Mouse (Mus musculus) stomach, embryonic 14.5 days (tissue): Measurements from ENCODE around the gene AC124108.1. TPM values are rescaled to one million over a fixed set of nuclear protein-coding genes. Genes with fewer than 3 reads are reported as not detected.

Experiments used
- ATAC-seq: fragments of 200-750 bp; cut with Nextera tagmentation; 2 replicates; pipeline ENCODE4 v1.8.0; 2017; ENCODE audit warnings: low read depth, moderate TSS enrichment; ENCODE audit not compliant: insufficient number of reproducible peaks, insufficient read depth, low FRiP score
- H3K27ac ChIP-seq: fragments of 300-500 bp; sonication (generic); 2 replicates; pipeline ENCODE4 v1.5.1; 2014; ENCODE audit warnings: mild to moderate bottlenecking, low read length, moderate library complexity, mixed read lengths
- H3K27me3 ChIP-seq: fragments of 300-500 bp; sonication (generic); 2 replicates; pipeline ENCODE4 v1.6.1; 2014; ENCODE audit warnings: low read length, control low read depth, mixed read lengths; ENCODE audit not compliant: control insufficient read depth, insufficient read depth
- H3K36me3 ChIP-seq: fragments of 300-500 bp; sonication (generic); 2 replicates; pipeline ENCODE4 v1.6.1; 2014; ENCODE audit warnings: mild to moderate bottlenecking, control low read depth, low read length, moderate library complexity, mixed read lengths; ENCODE audit not compliant: control insufficient read depth, insufficient read depth
- H3K4me1 ChIP-seq: fragments of 300-500 bp; sonication (generic); 2 replicates; pipeline ENCODE4 v1.6.1; 2014; ENCODE audit warnings: low read length, control low read depth, mixed read lengths; ENCODE audit not compliant: control insufficient read depth, insufficient read depth
- H3K4me2 ChIP-seq: fragments of 300-500 bp; sonication (generic); replicated peaks from 2 replicates; pipeline ENCODE4 v1.6.1; 2014; ENCODE audit warnings: low read depth, low read length, control low read depth
- H3K4me3 ChIP-seq: fragments of 300-500 bp; sonication (generic); 2 replicates; pipeline ENCODE4 v1.5.1; 2014; ENCODE audit warnings: low read depth, low read length, control low read depth
- H3K9ac ChIP-seq: fragments of 300-500 bp; sonication (generic); replicated peaks from 2 replicates; pipeline ENCODE4 v1.6.1; 2014; ENCODE audit warnings: low read depth, mild to moderate bottlenecking, control low read depth, low read length, moderate library complexity, mixed read lengths
- H3K9me3 ChIP-seq: fragments of 300-500 bp; sonication (generic); 2 replicates; pipeline ENCODE4 v1.6.1; 2016; ENCODE audit warnings: low read depth, low read length, control low read depth; ENCODE audit not compliant: control insufficient read depth
- WGBS: fragments of 180-500 bp; shearing (Covaris S2); extraction: QIAGEN DNeasy Blood & Tissue Kit; methylation state at CpG from one replicate; pipeline ENCODE4 v1.1.7; 2014; 5-methylcytosine and 5-hydroxymethylcytosine counted together
- polyA plus RNA-seq: library from polyadenylated mRNA; unstranded; fragments of >200 nt; fragmentation: Nextera tagmentation; extraction: Ambion mirVana; gene quantifications from 2 replicates; pipeline ENCODE4 v1.2.1, GENCODE M21; 2014

The AC124108.1 gene
- polyA plus RNA-seq, 1 experiment from 2014 or later: 0.06 TPM

- H3K4me2 ChIP-seq: no peak overlapping the region
- H3K27me3 ChIP-seq: peaks cover 32% of the 10 kb centered on the region
- H3K9me3 ChIP-seq: no peaks in the 10 kb centered on the region
- no peaks in the 10 kb centered on the region for H3K36me3 ChIP-seq
- no peak overlapping the region for H3K27ac ChIP-seq
- WGBS: 42% methylated on average over 3 of the region's 3 CpGs
- no peak overlapping the region for H3K9ac ChIP-seq
- ATAC-seq: no peak
- H3K4me3 ChIP-seq: no peak overlapping the region
- H3K4me1 ChIP-seq: peaks cover 11% of the 10 kb centered on the region; the same call in 1 of the 2 replicates
Observed at GRCm38 (mm10) chr1:132194624-132195023, 3.4 kb downstream of the AC124108.1 start.

- ATAC-seq: no peak
- no peak overlapping the region for H3K9ac ChIP-seq
- H3K4me3 ChIP-seq: no peak overlapping the region
- H3K36me3 ChIP-seq: no peaks in the 10 kb centered on the region
- peaks cover 12% of the 10 kb centered on the region for H3K4me1 ChIP-seq
- WGBS: 43% methylated on average over 9 of the region's 9 CpGs
- H3K4me2 ChIP-seq: no peak overlapping the region
- peaks cover 28% of the 10 kb centered on the region for H3K27me3 ChIP-seq
- H3K9me3 ChIP-seq: no peaks in the 10 kb centered on the region
- H3K27ac ChIP-seq: no peak overlapping the region
Observed at GRCm38 (mm10) chr1:132195100-132195499, 3.8 kb downstream of the AC124108.1 start.

- no peak overlapping the region for H3K4me3 ChIP-seq
- 46% methylated on average over 5 of the region's 5 CpGs for WGBS
- H3K36me3 ChIP-seq: no peaks in the 10 kb centered on the region
- no peak overlapping the region for H3K9ac ChIP-seq
- no peak overlapping the region for H3K4me2 ChIP-seq
- no peaks in the 10 kb centered on the region for H3K9me3 ChIP-seq
- H3K27ac ChIP-seq: no peak overlapping the region
- peaks cover 16% of the 10 kb centered on the region for H3K4me1 ChIP-seq
- H3K27me3 ChIP-seq: peaks cover 24% of the 10 kb centered on the region
- no peak for ATAC-seq
Observed at GRCm38 (mm10) chr1:132195681-132196080, 4.4 kb downstream of the AC124108.1 start.

- no peak overlapping the region for H3K27ac ChIP-seq
- H3K27me3 ChIP-seq: peaks cover 17% of the 10 kb centered on the region
- no peak overlapping the region for H3K4me3 ChIP-seq
- H3K9ac ChIP-seq: no peak overlapping the region
- no peaks in the 10 kb centered on the region for H3K9me3 ChIP-seq
- no peak overlapping the region for H3K4me2 ChIP-seq
- 27% methylated on average over 7 of the region's 7 CpGs for WGBS
- no peak for ATAC-seq
- peaks cover 14% of the 10 kb centered on the region for H3K4me1 ChIP-seq
- H3K36me3 ChIP-seq: no peaks in the 10 kb centered on the region
Observed at GRCm38 (mm10) chr1:132196337-132196736, 5.1 kb downstream of the AC124108.1 start.

GRCm38 (mm10) chr1:132197666-132198065, 6.4 kb downstream of the AC124108.1 start:
- no peak for ATAC-seq
- H3K9ac ChIP-seq: no peak overlapping the region
- H3K4me2 ChIP-seq: no peak overlapping the region
- H3K27me3 ChIP-seq: peaks cover 11% of the 10 kb centered on the region; the same call in 1 of the 2 replicates
- H3K9me3 ChIP-seq: no peaks in the 10 kb centered on the region
- H3K27ac ChIP-seq: no peak overlapping the region
- 29% methylated on average over 9 of the region's 9 CpGs for WGBS
- peaks cover 11% of the 10 kb centered on the region; the same call in 1 of the 2 replicates for H3K4me1 ChIP-seq
- no peak overlapping the region for H3K4me3 ChIP-seq
- no peaks in the 10 kb centered on the region for H3K36me3 ChIP-seq

GRCm38 (mm10) chr1:132198401-132199071, 7.3 kb downstream of the AC124108.1 start:
- Histone ChIP-seq H3K27ac (no peak overlapping the region), H3K4me1 (peaks cover 11% of the 10 kb centered on the region; the same call in 1 of the 2 replicates), H3K4me3 (no peak overlapping the region), H3K9ac (no peak overlapping the region), H3K4me2 (no peak overlapping the region), H3K27me3 (peaks cover 4% of the 10 kb centered on the region; the same call in 1 of the 2 replicates), H3K9me3 (no peaks in the 10 kb centered on the region), H3K36me3 (no peaks in the 10 kb centered on the region)
- 85% methylated on average over 16 of the region's 16 CpGs for WGBS
- no peak for ATAC-seq

- H3K4me1 ChIP-seq: peaks cover 11% of the 10 kb centered on the region; the same call in 1 of the 2 replicates
- no peak for ATAC-seq
- H3K27me3 ChIP-seq: 0 out of 2 replicates have a peak, but pooled peaks cover 2% of the 10 kb centered on the region
- no peaks in the 10 kb centered on the region for H3K9me3 ChIP-seq
- H3K4me2 ChIP-seq: no peak overlapping the region
- 82% methylated on average over 6 of the region's 6 CpGs for WGBS
- H3K9ac ChIP-seq: no peak overlapping the region
- no peak overlapping the region for H3K4me3 ChIP-seq
- no peak overlapping the region for H3K27ac ChIP-seq
- H3K36me3 ChIP-seq: no peaks in the 10 kb centered on the region
Observed at GRCm38 (mm10) chr1:132199244-132199643, 8.0 kb downstream of the AC124108.1 start.

GRCm38 (mm10) chr1:132199934-132200333, 8.7 kb downstream of the AC124108.1 start:
- Histone ChIP-seq H3K27ac (no peak overlapping the region), H3K4me1 (peaks cover 11% of the 10 kb centered on the region; the same call in 1 of the 2 replicates)

More at GRCm38 (mm10) chr1:132199934-132200333, 8.7 kb downstream of the AC124108.1 start:
- no peak for ATAC-seq
- Histone ChIP-seq H3K27me3 (0 out of 2 replicates have a peak, but pooled peaks cover 2% of the 10 kb centered on the region), H3K4me3 (no peak overlapping the region), H3K9me3 (no peaks in the 10 kb centered on the region), H3K4me2 (peak overlapping the region; percentile 2), H3K9ac (no peak overlapping the region), H3K36me3 (no peaks in the 10 kb centered on the region)
- WGBS: 19% methylated on average over 12 of the region's 12 CpGs
